In the genomic region with DNA sequence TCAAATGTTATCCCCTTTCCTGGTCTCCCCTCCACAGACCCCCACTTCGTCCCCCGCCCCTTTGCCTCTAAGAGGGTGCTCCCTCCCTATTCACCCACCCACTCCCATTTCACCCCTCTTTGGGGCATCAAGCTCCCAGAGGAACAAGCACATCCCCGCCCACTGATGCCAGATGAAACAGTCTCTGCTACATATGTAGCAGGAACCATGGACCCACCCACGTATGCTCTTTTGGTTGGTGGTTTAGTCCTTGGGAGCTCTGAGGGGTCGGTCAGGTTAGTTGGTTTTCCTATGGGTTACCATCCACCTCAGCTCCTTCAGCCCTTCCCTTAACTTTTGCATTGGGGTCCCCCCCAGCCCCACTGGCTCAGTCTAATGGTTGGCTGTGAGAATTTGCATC, we compare ENCODE assay signal across 28 mouse cellular contexts.
"Had no signal": no experiment of that assay in that cellular context is flagged by ENCODE, and none has a peak within 500 bp of the region (broad histone marks: within the 10 kb centered on the region; RNA-seq: fewer than 3 reads in every experiment).

No protein-coding gene starts in this region.

- H3K4me2 ChIP-seq: embryonic facial prominence, embryonic 12.5 days; embryonic facial prominence, embryonic 13.5 days; embryonic facial prominence, embryonic 15.5 days; forebrain, embryonic 12.5 days; forebrain, embryonic 13.5 days; forebrain, embryonic 15.5 days had no signal

- H3K9me3 ChIP-seq: embryonic facial prominence, embryonic 10.5 days; embryonic facial prominence, embryonic 12.5 days; embryonic facial prominence, embryonic 13.5 days; embryonic facial prominence, embryonic 15.5 days; forebrain, embryonic 10.5 days; forebrain, embryonic 12.5 days; forebrain, embryonic 13.5 days; forebrain, embryonic 15.5 days; heart, embryonic 10.5 days had no signal

- H3K4me3 ChIP-seq: embryonic facial prominence, embryonic 10.5 days; embryonic facial prominence, embryonic 12.5 days; embryonic facial prominence, embryonic 13.5 days; embryonic facial prominence, embryonic 15.5 days; erythroblast, embryonic 14.5 days; forebrain, embryonic 10.5 days; forebrain, embryonic 12.5 days; forebrain, embryonic 13.5 days; forebrain, embryonic 15.5 days; gastrocnemius, adult 2 months; heart, adult 2 months; heart, embryonic 10.5 days had no signal

- H3K36me3 ChIP-seq: embryonic facial prominence, embryonic 10.5 days; embryonic facial prominence, embryonic 12.5 days; embryonic facial prominence, embryonic 13.5 days; embryonic facial prominence, embryonic 15.5 days; forebrain, embryonic 10.5 days; forebrain, embryonic 12.5 days; forebrain, embryonic 15.5 days; heart, embryonic 10.5 days had no signal

- H3K9ac ChIP-seq: embryonic facial prominence, embryonic 12.5 days; embryonic facial prominence, embryonic 13.5 days; embryonic facial prominence, embryonic 15.5 days; forebrain, embryonic 12.5 days; forebrain, embryonic 13.5 days; forebrain, embryonic 15.5 days had no signal

- H3K4me1 ChIP-seq: embryonic facial prominence, embryonic 10.5 days; embryonic facial prominence, embryonic 12.5 days; embryonic facial prominence, embryonic 13.5 days; embryonic facial prominence, embryonic 15.5 days; forebrain, embryonic 12.5 days; forebrain, embryonic 15.5 days; heart, embryonic 10.5 days had no signal

- ATAC-seq: forebrain, embryonic 13.5 days; forebrain, embryonic 14.5 days; forebrain, embryonic 15.5 days; forebrain, embryonic 16.5 days had no signal

- H3K27ac ChIP-seq: embryonic facial prominence, embryonic 10.5 days; embryonic facial prominence, embryonic 12.5 days; embryonic facial prominence, embryonic 13.5 days; embryonic facial prominence, embryonic 15.5 days; forebrain, embryonic 10.5 days; forebrain, embryonic 12.5 days; forebrain, embryonic 13.5 days; forebrain, embryonic 15.5 days; gastrocnemius, adult 2 months; heart, adult 2 months; heart, embryonic 10.5 days had no signal

- DNase-seq: cerebellum, adult 2 months; cerebellum, adult 8-10 months; cerebellum, adult 9-10 months; cerebellum, adult 9-11 months; cerebellum, postnatal 10 days; cerebellum, postnatal 14 days; cerebellum, postnatal 25 days; cerebellum, postnatal 36 days; embryo, embryonic 11 days; gastrocnemius, adult 2 months; gastrocnemius, postnatal 10 days; gastrocnemius, postnatal 14 days; gastrocnemius, postnatal 25 days; gastrocnemius, postnatal 36 days; heart, adult 18-20 months; heart, adult 2 months had no signal

- H3K27me3 ChIP-seq: embryonic facial prominence, embryonic 12.5 days; embryonic facial prominence, embryonic 13.5 days; embryonic facial prominence, embryonic 15.5 days; forebrain, embryonic 12.5 days; forebrain, embryonic 13.5 days; forebrain, embryonic 15.5 days had no signal
